Mouse (Mus musculus) heart, postnatal 14 days (tissue): Measurements from ENCODE around the gene Src. TPM values are rescaled to one million over a fixed set of nuclear protein-coding genes. Genes with fewer than 3 reads are reported as not detected.
"Not testable (repeated sequence)": the region's sequence is repeated elsewhere in the genome, so short reads cannot be mapped to it uniquely, and the experiment has no call there.

Source experiments
- DNase-seq, 2 experiments: peaks; one replicate each; pipeline ENCODE4 v3.0.0; 2021 to 2022
- intact Hi-C: fragments of 180-260 bp; cut with DNase I; formaldehyde crosslinking; loops from one replicate; pipeline ENCODE4 v1.15.1; 2025
- total RNA-seq, 2 experiments: library from RNA; stranded (reverse); gene quantifications; 2 replicates each; pipeline ENCODE4 v1.2.3; 2021

Gene Src
- total RNA-seq, 2 experiments from 2014 or later = 5.5 to 6.9 TPM

- intact Hi-C loops = no loop called here
- DNase-seq = no peak
Measured at GRCm38 (mm10) chr2:157471292-157471691, 53.0 kb downstream of the Src start.

- intact Hi-C loops = no loop called here
- DNase-seq = no peak
Measured at GRCm38 (mm10) chr2:157471737-157472136, 53.5 kb downstream of the Src start.

GRCm38 (mm10) chr2:157472469-157472868, 54.2 kb downstream of the Src start:
- DNase-seq = no peak
- intact Hi-C loops = no loop called here

- intact Hi-C loops = no loop called here
Measured at GRCm38 (mm10) chr2:157474269-157474729, 56.1 kb downstream of the Src start.

GRCm38 (mm10) chr2:157475437-157476379, 57.5 kb downstream of the Src start:
- DNase-seq = no peak
- intact Hi-C loops = no loop called here

More at GRCm38 (mm10) chr2:157474269-157474729, 56.1 kb downstream of the Src start:
- DNase-seq = no peak

GRCm38 (mm10) chr2:157478651-157479050, 60.4 kb downstream of the Src start:
- intact Hi-C loops = no loop called here
- no peak for DNase-seq

GRCm38 (mm10) chr2:157479858-157480568, 61.8 kb downstream of the Src start:
- peak; percentile 36 to 55 for DNase-seq
- intact Hi-C loops = loop anchor here (1.0 kb wide), 1 partner anchor 91 kb away; the partner anchor contains the start of gene Blcap

GRCm38 (mm10) chr2:157482729-157483128, 64.5 kb downstream of the Src start:
- DNase-seq = no peak
- intact Hi-C loops = no loop called here

GRCm38 (mm10) chr2:157486559-157486958, 68.3 kb downstream of the Src start:
- DNase-seq, intact Hi-C loops: not testable (repeated sequence)

GRCm38 (mm10) chr2:157486981-157487656, 68.9 kb downstream of the Src start:
- DNase-seq = no peak
- intact Hi-C loops = no loop called here

GRCm38 (mm10) chr2:157487733-157488175, 69.5 kb downstream of the Src start:
- no peak for DNase-seq
- intact Hi-C loops = no loop called here

- DNase-seq = no peak
Measured at GRCm38 (mm10) chr2:157493240-157493639, 75.0 kb downstream of the Src start.

GRCm38 (mm10) chr2:157498529-157498928, 80.3 kb downstream of the Src start:
- intact Hi-C loops = no loop called here
- no peak for DNase-seq

More at GRCm38 (mm10) chr2:157493240-157493639, 75.0 kb downstream of the Src start:
- intact Hi-C loops = no loop called here

- intact Hi-C loops = no loop called here
- no peak for DNase-seq
Measured at GRCm38 (mm10) chr2:157500364-157500763, 82.1 kb downstream of the Src start.

GRCm38 (mm10) chr2:157501324-157501723, 83.1 kb downstream of the Src start:
- intact Hi-C loops = no loop called here
- no peak for DNase-seq

- intact Hi-C loops = no loop called here
- DNase-seq = peak in 1 of 2 experiments; percentile 15
Measured at GRCm38 (mm10) chr2:157506779-157507178, 88.5 kb downstream of the Src start.

GRCm38 (mm10) chr2:157509182-157509581, 90.9 kb downstream of the Src start:
- no peak for DNase-seq
- intact Hi-C loops = no loop called here

GRCm38 (mm10) chr2:157510031-157510430, 91.8 kb downstream of the Src start:
- DNase-seq = no peak
- intact Hi-C loops = no loop called here

- no peak for DNase-seq
- intact Hi-C loops = no loop called here
Measured at GRCm38 (mm10) chr2:157512859-157513258, 94.6 kb downstream of the Src start.

- DNase-seq = no peak
- intact Hi-C loops = no loop called here
Measured at GRCm38 (mm10) chr2:157513737-157514208, 95.5 kb downstream of the Src start.
